Mouse (Mus musculus): Measurements from ENCODE around the gene E130218I03Rik. TPM values are rescaled to one million over a fixed set of nuclear protein-coding genes. Genes with fewer than 3 reads are reported as not detected.
"Not testable (repeated sequence)": the region's sequence is repeated elsewhere in the genome, so short reads cannot be mapped to it uniquely, and the experiment has no call there.

E130218I03Rik gene
- polyA plus RNA-seq, 1 experiment from 2014 or later = 0.13 TPM

DNA sequence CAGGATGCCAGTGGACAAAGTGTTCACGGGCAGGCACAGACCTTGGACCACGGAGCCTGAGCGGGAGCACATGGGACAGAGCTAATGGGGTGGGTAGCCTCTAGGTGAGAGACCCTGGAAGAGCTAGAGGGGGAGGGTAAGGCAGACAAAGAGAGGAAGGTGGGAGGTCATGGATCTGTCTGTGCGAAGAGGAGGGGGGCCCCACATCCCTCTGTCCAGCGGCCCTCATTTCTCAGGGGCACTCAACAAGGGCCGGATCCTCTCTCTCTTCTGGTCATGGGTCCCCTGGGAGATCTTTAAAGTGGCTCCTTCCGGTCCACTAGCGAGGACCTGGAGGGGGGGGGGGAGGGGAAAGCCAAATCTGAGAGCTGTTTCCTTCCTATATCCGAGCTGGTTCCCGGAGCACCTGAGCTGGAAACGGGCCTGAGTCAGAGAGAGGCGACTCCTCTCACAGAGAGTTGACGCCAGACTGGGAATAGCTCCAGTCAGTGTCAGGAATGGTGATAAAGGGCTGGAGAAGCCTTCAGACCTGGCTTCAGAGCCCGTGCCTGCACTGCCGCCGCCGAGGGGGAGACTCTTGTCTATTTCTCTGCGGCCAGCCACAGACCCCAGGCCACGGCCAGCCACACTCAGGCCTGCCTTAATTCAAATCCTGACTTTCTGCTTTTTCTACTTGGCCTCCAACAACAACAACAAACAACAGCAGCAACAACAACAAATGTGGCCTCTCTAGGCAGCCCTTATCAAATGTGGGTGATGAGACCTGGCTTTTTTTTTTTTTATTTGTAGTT lies 13.1 kb downstream of the E130218I03Rik start:
- H3K4me3 ChIP-seq (ENCODE audit: low read depth, low read length) = no peak overlapping the region
- WGBS (ENCODE audit: insufficient replicate concordance) = 21% methylated on average over 19 of the region's 19 CpGs
- peaks cover 37% of the 10 kb centered on the region for H3K27me3 ChIP-seq (ENCODE audit: control insufficient read depth, insufficient read depth, low read depth, low read length)
- no peak for ATAC-seq (ENCODE audit: low read depth)
- no peaks in the 10 kb centered on the region for H3K36me3 ChIP-seq (ENCODE audit: control insufficient read depth, insufficient read depth)
- no peaks in the 10 kb centered on the region for H3K9me3 ChIP-seq (replicated peaks; ENCODE audit: control insufficient read depth, low read length)
- H3K4me2 ChIP-seq (ENCODE audit: low read depth, low read length) = no peak overlapping the region
- H3K27ac ChIP-seq (ENCODE audit: low read length) = no peak overlapping the region
- peaks cover 13% of the 10 kb centered on the region for H3K4me1 ChIP-seq (ENCODE audit: control insufficient read depth, low read depth, low read length)
- H3K9ac ChIP-seq (ENCODE audit: low read depth, low read length) = no peak overlapping the region

DNA sequence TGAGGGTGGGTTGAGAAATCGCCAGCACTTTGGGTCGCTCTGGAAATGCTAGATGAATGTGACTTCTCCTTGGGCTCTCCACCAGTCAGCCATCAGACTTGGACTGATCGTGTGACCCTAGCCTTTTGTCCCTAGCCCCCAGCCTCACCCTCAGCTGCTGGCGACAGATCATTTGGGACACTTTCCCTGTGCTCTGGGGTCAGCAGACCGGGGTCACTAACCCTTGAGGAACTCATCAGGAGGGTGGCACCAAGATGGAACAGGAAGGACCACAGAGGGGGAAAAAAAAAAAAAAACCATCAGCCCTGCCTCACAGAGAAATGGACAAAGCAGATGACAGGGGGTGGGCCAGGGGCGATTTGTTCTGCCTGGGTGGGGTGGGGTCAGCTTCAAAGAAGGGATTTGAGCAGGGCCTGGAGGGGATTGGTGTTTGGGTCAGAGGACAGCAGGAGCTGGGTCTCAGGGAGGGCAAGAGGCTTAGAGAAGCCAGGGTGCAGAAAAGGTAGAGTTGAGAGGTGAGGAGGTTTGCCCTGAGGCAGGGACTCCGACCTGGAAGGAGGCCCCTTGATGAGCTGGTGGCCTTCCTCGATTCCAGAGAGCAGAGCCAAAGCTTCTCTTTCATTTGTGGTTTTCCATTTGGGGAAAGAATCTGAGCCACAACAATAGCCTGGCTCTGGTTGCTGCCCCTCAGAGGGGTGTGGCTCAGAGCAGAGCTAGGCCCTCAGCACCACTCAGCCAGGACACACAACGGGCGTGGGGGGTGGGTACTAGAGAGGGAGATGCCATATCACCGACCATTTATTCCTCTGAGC lies 13.9 kb downstream of the E130218I03Rik start:
- Histone ChIP-seq H3K4me2 (ENCODE audit: low read depth, low read length) (no peak overlapping the region), H3K36me3 (ENCODE audit: control insufficient read depth, insufficient read depth) (no peaks in the 10 kb centered on the region), H3K27me3 (ENCODE audit: control insufficient read depth, insufficient read depth, low read depth, low read length) (peaks cover 29% of the 10 kb centered on the region), H3K9ac (ENCODE audit: low read depth, low read length) (no peak overlapping the region), H3K27ac (ENCODE audit: low read length) (no peak overlapping the region), H3K4me1 (ENCODE audit: control insufficient read depth, low read depth, low read length) (peaks cover 9% of the 10 kb centered on the region; the same call in 1 of the 2 replicates), H3K9me3 (replicated peaks; ENCODE audit: control insufficient read depth, low read length) (no peaks in the 10 kb centered on the region), H3K4me3 (ENCODE audit: low read depth, low read length) (no peak overlapping the region)
- ATAC-seq (ENCODE audit: low read depth) = no peak
- WGBS (ENCODE audit: insufficient replicate concordance) = 31% methylated on average over 11 of the region's 11 CpGs

DNA sequence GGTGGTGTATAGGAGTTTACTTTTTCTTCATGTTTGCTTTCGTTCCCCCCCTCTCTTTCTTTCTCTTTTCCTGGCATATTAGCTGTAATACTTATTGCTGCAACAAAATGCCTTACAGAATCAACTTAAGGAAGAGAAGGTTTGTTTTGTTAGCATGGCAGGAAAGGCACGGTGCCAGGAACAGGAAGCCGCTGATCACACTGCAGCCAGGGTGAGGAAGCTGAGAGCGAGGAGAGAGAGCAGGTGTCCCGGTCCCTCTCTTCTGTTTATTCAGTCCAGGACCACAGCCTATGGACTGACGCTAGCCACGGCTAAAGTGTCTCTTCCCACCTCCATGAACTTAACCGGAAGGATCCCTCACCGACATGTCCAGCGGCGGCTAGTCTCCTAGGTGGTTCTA lies 14.9 kb downstream of the E130218I03Rik start:
- Histone ChIP-seq H3K36me3 (ENCODE audit: control insufficient read depth, insufficient read depth) (no peaks in the 10 kb centered on the region), H3K9ac (ENCODE audit: low read depth, low read length) (no peak overlapping the region), H3K27ac (ENCODE audit: low read length) (no peak overlapping the region), H3K27me3 (ENCODE audit: control insufficient read depth, insufficient read depth, low read depth, low read length) (peaks cover 19% of the 10 kb centered on the region), H3K4me3 (ENCODE audit: low read depth, low read length) (no peak overlapping the region), H3K4me2 (ENCODE audit: low read depth, low read length) (no peak overlapping the region), H3K9me3 (replicated peaks; ENCODE audit: control insufficient read depth, low read length) (no peaks in the 10 kb centered on the region), H3K4me1 (ENCODE audit: control insufficient read depth, low read depth, low read length) (peaks cover 9% of the 10 kb centered on the region; the same call in 1 of the 2 replicates)
- 20% methylated on average over 11 of the region's 11 CpGs for WGBS (ENCODE audit: insufficient replicate concordance)
- ATAC-seq (ENCODE audit: low read depth) = no peak

DNA sequence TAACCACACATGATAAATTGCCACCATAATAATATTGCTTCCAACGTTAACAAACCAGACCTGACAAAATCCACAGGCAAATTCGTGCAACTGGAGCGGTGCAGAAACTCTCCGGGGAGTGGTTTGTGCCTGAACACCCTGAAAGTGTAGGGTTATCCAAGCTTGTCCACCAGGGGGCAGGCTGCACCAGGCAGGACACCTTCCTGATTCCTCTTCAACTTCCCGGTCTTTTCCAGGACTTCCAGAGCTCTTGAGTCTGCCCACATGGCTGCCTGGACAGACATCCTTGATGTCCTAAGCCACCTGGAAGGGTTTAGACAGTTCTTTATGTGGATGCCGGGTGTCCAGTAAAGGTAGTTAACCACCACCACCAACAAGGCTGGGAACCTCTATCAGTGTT lies 19.7 kb downstream of the E130218I03Rik start:
- no peaks in the 10 kb centered on the region for H3K27me3 ChIP-seq (ENCODE audit: control insufficient read depth, insufficient read depth, low read depth, low read length)
- no peak overlapping the region for H3K4me2 ChIP-seq (ENCODE audit: low read depth, low read length)
- no peak overlapping the region for H3K4me3 ChIP-seq (ENCODE audit: low read depth, low read length)
- no peaks in the 10 kb centered on the region; the same call in 1 of the 2 replicates for H3K9me3 ChIP-seq (replicated peaks; ENCODE audit: control insufficient read depth, low read length)
- H3K27ac ChIP-seq (ENCODE audit: low read length) = no peak overlapping the region
- ATAC-seq (ENCODE audit: low read depth) = no peak
- H3K36me3 ChIP-seq (ENCODE audit: control insufficient read depth, insufficient read depth) = no peaks in the 10 kb centered on the region
- no peaks in the 10 kb centered on the region for H3K4me1 ChIP-seq (ENCODE audit: control insufficient read depth, low read depth, low read length)
- H3K9ac ChIP-seq (ENCODE audit: low read depth, low read length) = no peak overlapping the region
- WGBS (ENCODE audit: insufficient replicate concordance) = 39% methylated on average over 6 of the region's 6 CpGs

DNA sequence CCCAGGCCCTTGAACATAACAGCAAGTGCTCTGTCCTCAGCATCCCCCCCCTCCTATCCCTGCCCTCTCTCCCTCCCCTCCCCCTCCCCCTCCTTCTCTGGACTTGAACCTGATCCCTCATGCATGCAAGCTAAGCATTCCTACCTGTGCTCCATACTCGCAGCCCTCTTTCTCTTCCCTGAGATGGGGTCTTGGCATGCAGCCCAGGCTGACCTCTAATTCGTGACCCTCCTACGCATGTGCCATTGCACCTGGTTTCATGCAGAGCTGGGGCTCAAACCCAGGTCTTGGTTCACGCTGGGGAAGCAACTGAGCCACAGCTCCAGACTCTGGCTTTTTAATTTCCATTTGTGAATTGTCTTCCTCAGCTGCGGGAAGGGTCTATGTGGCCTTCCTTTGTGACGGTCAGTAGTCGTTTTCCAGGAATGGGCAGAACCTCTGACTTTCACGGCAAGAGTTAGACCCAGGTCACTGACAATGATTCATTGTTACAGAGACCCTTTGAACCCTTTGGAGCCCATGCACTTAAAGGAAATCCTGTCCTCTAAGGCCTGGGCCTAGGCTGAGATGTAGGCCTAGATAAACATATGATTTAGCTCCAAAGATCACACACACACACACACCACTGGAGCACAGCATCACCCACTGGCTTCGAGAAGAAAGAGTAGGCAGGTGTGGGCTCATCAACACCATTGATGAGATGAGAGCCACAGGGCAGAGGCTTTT lies 22.6 kb downstream of the E130218I03Rik start:
- Histone ChIP-seq H3K9me3 (replicated peaks; ENCODE audit: control insufficient read depth, low read length) (no peaks in the 10 kb centered on the region; the same call in 1 of the 2 replicates), H3K4me2 (ENCODE audit: low read depth, low read length) (no peak overlapping the region), H3K4me1 (ENCODE audit: control insufficient read depth, low read depth, low read length) (no peaks in the 10 kb centered on the region), H3K36me3 (ENCODE audit: control insufficient read depth, insufficient read depth) (no peaks in the 10 kb centered on the region), H3K4me3 (ENCODE audit: low read depth, low read length) (no peak overlapping the region), H3K27me3 (ENCODE audit: control insufficient read depth, insufficient read depth, low read depth, low read length) (no peaks in the 10 kb centered on the region), H3K27ac (ENCODE audit: low read length) (no peak overlapping the region), H3K9ac (ENCODE audit: low read depth, low read length) (no peak overlapping the region)
- ATAC-seq (ENCODE audit: low read depth) = no peak
- 51% methylated on average over 9 of the region's 9 CpGs for WGBS (ENCODE audit: insufficient replicate concordance)

DNA sequence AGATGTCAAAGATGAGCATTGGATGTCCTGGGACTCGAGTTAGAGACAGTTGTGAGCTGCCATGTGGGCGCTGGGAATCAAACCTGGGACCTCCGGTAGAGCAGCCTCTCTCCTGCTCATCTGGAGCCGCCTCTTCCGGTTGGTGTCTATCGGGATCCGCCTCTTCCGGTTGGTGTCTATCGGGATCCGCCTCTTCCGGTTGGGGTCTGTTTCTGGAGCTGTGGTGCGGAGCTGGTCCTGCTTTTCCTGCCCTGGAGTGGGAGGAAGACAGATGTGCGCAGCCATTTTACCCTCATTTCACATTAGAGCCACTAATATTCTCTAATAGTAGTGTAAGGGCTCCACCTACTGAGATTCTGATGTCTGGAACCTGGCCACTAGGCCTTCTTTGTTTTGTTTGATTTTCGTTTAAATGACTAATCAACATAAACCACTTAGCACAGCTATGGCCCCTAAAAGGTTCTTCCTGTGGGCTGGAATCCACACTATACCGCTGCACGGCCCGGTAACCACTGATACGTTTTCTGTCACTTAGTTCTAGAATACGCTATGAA lies 24.7 kb downstream of the E130218I03Rik start:
- H3K9ac ChIP-seq (ENCODE audit: low read depth, low read length) = no peak overlapping the region
- peaks cover 10% of the 10 kb centered on the region for H3K4me1 ChIP-seq (ENCODE audit: control insufficient read depth, low read depth, low read length)
- no peaks in the 10 kb centered on the region for H3K27me3 ChIP-seq (ENCODE audit: control insufficient read depth, insufficient read depth, low read depth, low read length)
- no peak overlapping the region for H3K4me2 ChIP-seq (ENCODE audit: low read depth, low read length)
- ATAC-seq (ENCODE audit: low read depth) = no peak
- H3K4me3 ChIP-seq (ENCODE audit: low read depth, low read length) = no peak overlapping the region
- no peaks in the 10 kb centered on the region; the same call in 1 of the 2 replicates for H3K9me3 ChIP-seq (replicated peaks; ENCODE audit: control insufficient read depth, low read length)
- 66% methylated on average over 19 of the region's 19 CpGs for WGBS (ENCODE audit: insufficient replicate concordance)
- no peaks in the 10 kb centered on the region for H3K36me3 ChIP-seq (ENCODE audit: control insufficient read depth, insufficient read depth)
- no peak overlapping the region for H3K27ac ChIP-seq (ENCODE audit: low read length)

DNA sequence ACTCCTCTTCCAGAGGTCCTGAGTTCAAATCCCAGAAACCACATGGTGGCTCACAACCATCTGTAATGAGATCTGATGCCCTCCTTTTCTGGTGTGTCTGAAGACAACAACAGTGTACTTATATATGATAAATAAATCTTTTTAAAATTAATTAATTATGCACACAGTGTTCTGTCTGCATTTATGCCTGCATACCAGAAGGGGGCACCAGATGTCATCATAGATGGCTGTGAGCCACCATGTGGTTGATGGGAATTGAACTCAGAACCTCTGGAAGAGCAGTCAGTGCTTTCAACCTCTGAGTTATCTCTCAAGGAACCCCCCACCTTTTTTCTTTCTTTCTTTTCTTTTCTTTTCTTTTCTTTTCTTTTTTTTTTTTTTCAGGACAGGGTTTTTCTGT lies 26.2 kb downstream of the E130218I03Rik start:
- ATAC-seq (ENCODE audit: low read depth); H3K4me3 ChIP-seq (ENCODE audit: low read depth, low read length); H3K36me3 ChIP-seq (ENCODE audit: control insufficient read depth, insufficient read depth); H3K4me2 ChIP-seq (ENCODE audit: low read depth, low read length); H3K27me3 ChIP-seq (ENCODE audit: control insufficient read depth, insufficient read depth, low read depth, low read length); H3K27ac ChIP-seq (ENCODE audit: low read length); H3K9me3 ChIP-seq (replicated peaks; ENCODE audit: control insufficient read depth, low read length); H3K9ac ChIP-seq (ENCODE audit: low read depth, low read length): not testable (repeated sequence)
- H3K4me1 ChIP-seq (ENCODE audit: control insufficient read depth, low read depth, low read length) = peaks cover 20% of the 10 kb centered on the region

DNA sequence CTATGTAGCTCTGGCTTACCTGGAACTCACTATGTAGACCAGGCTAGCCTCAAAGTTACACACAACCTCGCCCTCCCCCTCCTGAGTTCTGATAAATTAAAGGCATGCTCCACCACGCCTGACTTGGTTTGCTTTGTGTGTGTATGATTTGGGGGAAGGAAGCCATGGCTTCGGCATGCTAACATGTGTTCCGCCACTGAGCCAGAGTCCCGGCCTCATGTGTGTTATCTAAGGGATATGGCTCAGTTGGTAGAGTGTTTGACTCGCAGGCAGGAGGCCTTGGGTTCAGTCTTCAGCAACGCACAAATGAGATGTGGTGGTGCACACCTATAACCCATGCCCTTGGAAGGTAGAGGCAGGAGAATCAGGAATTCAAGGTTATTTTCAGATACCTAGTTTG lies 28.5 kb downstream of the E130218I03Rik start:
- H3K27ac ChIP-seq (ENCODE audit: low read length) = no peak overlapping the region
- WGBS (ENCODE audit: insufficient replicate concordance) = 63% methylated on average over 7 of the region's 7 CpGs
- H3K9ac ChIP-seq (ENCODE audit: low read depth, low read length) = no peak overlapping the region
- H3K9me3 ChIP-seq (replicated peaks; ENCODE audit: control insufficient read depth, low read length) = no peaks in the 10 kb centered on the region
- H3K36me3 ChIP-seq (ENCODE audit: control insufficient read depth, insufficient read depth) = peaks cover 8% of the 10 kb centered on the region
- peaks cover 20% of the 10 kb centered on the region for H3K4me1 ChIP-seq (ENCODE audit: control insufficient read depth, low read depth, low read length)
- H3K27me3 ChIP-seq (ENCODE audit: control insufficient read depth, insufficient read depth, low read depth, low read length) = no peaks in the 10 kb centered on the region
- no peak overlapping the region for H3K4me2 ChIP-seq (ENCODE audit: low read depth, low read length)
- ATAC-seq (ENCODE audit: low read depth) = no peak
- H3K4me3 ChIP-seq (ENCODE audit: low read depth, low read length) = no peak overlapping the region
